Mouse (Mus musculus) liver, postnatal 0 days (tissue): Measurements from ENCODE around the gene Klhl5.

Experiments used
- CTCF ChIP-seq: sonication (generic); IDR thresholded peaks from 2 replicates; pipeline ENCODE4 v1.5.1; 2016; ENCODE audit warnings: antibody characterized with exemption, low read depth
- EP300 ChIP-seq: IDR thresholded peaks from 2 replicates; pipeline ENCODE4 v1.6.1; 2016; ENCODE audit warnings: antibody characterized with exemption, low read depth, mild to moderate bottlenecking

GRCm38 (mm10) chr5:65182268-65182667 lies 74.9 kb downstream of the Klhl5 start:
- no peak for TF ChIP-seq EP300
- TF ChIP-seq CTCF: no peak
